Mouse (Mus musculus): ENCODE data around the gene Zfp941.

The Zfp941 gene

GRCm38 (mm10) chr7:140840750-140841735, 19.1 kb upstream of the Zfp941 start:
- DNase-seq (ENCODE audit: low read depth, low spot score), result no peak

- DNase-seq (ENCODE audit: low read depth, low spot score), result no peak
Observed at GRCm38 (mm10) chr7:140839556-140839955, 17.6 kb upstream of the Zfp941 start.

DNA sequence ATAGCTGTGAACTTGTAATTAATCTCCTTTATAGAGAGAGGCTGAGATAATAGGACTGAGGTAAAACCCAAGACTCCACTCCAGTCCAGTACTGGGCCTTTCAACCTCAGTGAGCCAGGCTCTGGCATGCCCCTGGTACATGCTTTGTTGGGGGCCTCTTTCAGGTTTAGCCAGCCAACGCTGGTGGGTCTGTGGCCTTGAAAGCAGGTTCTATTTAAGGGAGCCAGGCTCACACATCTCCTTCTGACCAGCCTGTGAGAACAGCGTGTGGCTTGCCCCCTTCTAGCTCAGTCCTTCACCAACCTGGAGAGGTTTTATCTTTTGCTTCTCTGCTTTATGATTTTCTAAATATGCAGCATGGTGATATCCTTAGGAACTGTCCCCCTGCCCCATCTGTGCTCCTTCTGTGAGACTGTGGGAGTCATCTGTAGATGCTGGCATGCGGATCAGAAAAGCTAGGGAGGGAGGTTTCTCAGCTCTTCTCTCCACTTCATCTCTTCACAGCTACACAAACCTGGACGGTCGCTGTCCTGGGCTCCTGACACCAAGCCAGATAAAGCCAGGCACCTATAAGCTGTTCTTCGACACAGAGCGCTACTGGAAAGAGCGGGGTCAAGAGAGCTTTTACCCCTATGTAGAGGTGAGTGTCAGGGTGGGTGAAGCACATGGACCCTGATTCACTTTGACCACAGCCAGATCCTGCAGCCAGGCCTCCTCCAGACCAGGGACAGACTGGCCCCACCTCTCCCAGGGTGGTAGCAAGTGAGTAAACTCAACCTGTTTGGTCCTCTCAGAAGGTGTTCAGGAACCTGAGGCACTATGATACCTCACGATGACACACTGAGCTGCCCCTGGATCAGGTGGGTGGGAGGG, 14.5 kb upstream of the Zfp941 start:
- no peak for DNase-seq (ENCODE audit: low read depth, low spot score)

GRCm38 (mm10) chr7:140835758-140836087, 13.7 kb upstream of the Zfp941 start:
- DNase-seq (ENCODE audit: low read depth, low spot score), result no peak

- DNase-seq (ENCODE audit: low read depth, low spot score), result no peak
Observed at GRCm38 (mm10) chr7:140834968-140835757, 13.2 kb upstream of the Zfp941 start, which contains the start of gene Urah. Gene Urah, plus strand, starts transcription at chr7:140835018.

GRCm38 (mm10) chr7:140833341-140833740, 11.4 kb upstream of the Zfp941 start:
- DNase-seq (ENCODE audit: low read depth, low spot score), result no peak

DNA sequence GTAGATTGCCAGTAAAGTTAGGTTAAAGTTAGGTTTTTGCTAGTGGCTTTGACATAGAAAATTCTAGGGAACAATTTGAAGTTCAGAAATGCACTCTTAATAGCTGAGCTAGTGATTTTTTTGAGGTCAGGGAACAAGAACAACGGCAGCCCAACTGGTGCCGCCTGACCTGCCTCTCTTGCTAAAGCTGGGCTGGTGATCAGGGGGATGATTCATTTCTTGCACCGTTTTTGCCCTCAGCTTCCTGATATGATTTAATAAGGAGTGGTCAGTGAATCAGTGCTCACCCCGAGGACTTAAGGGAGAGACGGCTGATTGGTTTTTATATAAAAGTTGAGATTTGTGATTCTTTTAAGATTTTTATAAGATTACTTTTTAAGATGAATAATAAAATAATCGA, 9.5 kb upstream of the Zfp941 start:
- DNase-seq (ENCODE audit: low read depth, low spot score), result no peak

GRCm38 (mm10) chr7:140828171-140828881, 6.3 kb upstream of the Zfp941 start:
- peak; percentile 28 for DNase-seq (ENCODE audit: low read depth, low spot score)

DNA sequence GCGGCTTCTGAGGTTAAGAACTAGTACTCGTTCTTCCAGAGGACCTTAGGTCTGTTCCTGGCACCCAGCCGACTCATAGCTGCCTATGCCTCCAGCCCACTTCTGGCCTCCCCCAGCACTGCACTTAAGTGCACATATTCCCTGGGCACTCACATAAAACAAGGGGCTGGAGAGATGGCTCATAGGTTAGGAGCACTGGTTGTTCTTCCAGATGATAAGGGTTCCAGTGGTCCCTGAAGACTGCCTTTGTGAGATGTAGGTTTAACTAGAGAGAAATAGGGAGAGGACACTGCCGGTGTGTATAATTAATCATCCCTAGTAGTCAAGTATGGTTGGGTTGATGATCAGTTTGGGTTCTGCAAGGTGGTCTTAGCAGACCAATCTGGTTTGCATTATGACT, 753 bp upstream of the Zfp941 start:
- no peak for DNase-seq (ENCODE audit: low read depth, low spot score)

- DNase-seq (ENCODE audit: low read depth, low spot score), result no peak
Observed at GRCm38 (mm10) chr7:140821305-140821652, 699 bp downstream of the Zfp941 start.

DNA sequence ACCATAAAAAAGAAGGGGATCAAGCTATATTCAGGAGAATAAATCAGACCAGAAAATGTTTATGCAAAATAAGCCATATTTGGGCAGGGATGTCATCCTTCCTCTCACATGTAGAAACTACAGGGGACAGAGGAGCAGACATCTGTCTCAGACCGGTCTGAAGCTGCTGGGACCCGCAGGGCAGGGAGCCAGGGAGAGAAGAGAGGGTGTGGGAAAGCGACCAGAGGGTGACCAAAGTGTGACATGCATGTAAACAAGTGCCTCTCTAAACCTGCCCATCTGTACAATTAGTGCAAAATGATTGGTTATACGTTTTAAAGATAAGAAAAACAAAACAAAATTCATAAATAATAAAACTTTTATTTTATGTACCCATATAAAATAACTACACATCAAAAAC, 1.8 kb downstream of the Zfp941 start:
- no peak for DNase-seq (ENCODE audit: low read depth, low spot score)

DNA sequence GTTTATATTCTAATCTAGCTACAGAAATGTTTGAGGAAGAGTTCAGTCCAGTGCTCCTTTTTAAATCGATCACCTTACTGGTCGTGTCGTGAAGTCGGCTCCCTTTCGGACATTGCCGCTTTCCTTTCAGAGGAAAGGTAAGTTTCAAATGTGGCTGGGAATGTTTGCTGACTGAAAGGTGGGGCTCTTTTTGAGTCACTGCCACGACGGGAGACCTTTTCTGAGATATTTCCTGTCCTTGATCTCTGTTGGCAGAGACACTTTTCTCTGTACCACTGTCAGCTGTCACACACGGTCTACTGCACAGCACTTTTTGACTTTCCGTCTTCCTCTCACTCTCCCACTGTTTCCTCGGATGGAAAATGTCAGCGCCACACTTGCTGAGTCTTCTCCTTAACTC, 9.1 kb downstream of the Zfp941 start:
- no peak for DNase-seq (ENCODE audit: low read depth, low spot score)

- DNase-seq (ENCODE audit: low read depth, low spot score), result no peak
Observed at GRCm38 (mm10) chr7:140811714-140812113, 10.3 kb downstream of the Zfp941 start.

DNA sequence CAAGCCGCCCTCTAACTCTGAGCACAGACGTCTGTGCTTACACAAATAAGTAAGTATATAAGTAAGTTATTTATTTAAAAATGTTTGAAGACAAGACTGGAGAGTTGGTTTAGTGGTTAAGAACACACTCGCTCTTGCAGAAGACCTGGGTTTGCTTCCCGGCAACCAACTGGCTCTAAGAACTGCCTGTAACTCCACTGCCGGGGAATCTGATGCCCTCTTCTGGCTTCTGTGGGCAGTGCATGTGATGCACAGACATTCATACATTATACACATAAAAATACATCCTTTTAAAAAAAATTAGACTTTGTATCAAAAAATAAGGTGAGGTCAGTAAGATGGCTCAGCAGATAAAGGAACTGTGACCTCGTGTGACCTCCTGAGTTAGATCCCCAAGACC, 11.5 kb downstream of the Zfp941 start:
- DNase-seq (ENCODE audit: low read depth, low spot score), result peak; percentile 12

DNA sequence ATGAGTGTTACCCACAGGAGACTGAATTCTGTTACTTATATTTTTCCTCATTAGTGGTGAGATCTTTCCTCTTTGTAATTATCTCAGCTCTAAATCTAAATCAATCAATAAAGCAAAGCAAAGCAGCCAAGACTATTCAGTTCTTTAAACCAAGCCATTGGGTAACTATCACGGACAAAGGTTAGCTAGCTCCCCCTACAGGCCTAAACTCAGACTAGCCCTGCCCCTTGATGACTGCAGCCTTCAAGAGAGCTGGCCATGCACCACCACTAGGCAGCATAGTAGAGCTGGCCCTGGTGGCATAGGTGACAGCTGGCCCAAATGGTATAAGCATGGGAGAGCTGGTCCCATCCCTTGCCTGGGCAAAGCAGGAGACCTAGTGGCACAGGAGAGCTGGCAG, 16.3 kb downstream of the Zfp941 start:
- peak; percentile 23 for DNase-seq (ENCODE audit: low read depth, low spot score)

DNA sequence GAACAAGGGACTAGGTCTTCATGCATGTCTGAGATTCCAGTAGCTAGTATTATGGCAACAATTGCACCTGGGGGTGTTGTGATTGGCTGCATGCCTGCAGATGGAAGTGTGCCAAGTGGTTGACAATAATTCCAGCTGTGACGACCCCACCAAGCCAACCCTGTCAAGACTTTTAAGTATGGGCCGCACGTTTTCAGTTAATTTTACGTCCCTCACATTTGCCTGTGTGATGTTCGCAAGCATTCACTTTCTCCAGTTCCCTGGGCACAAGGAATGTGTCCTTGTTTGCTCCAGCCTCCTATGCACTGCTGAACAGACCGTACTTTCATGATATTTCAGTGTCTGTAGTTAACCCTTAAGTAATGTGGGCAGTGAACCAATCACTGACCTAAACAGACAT, 19.3 kb downstream of the Zfp941 start:
- no peak for DNase-seq (ENCODE audit: low read depth, low spot score)

DNA sequence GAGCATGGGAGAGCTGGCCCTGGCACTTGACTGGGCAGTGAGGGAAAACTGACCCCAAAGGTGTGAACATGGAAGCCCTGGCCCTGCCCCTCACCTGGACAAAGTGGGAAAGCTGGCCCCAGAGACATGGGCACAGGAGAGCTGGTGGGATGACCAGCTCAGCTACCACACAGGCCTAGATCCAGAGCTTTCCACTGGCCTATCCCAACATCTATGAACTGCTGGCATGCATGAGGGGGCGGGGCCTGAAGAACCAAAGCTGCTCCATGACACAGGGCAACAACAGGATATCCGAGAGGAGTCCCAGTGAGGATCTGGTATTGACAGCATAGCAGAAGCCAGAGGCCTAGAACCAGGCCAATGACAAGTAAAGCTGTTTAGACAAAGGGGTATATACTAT, 23.8 kb downstream of the Zfp941 start:
- no peak for DNase-seq (ENCODE audit: low read depth, low spot score)

GRCm38 (mm10) chr7:140797619-140798018, 24.4 kb downstream of the Zfp941 start:
- DNase-seq (ENCODE audit: low read depth, low spot score), result no peak

DNA sequence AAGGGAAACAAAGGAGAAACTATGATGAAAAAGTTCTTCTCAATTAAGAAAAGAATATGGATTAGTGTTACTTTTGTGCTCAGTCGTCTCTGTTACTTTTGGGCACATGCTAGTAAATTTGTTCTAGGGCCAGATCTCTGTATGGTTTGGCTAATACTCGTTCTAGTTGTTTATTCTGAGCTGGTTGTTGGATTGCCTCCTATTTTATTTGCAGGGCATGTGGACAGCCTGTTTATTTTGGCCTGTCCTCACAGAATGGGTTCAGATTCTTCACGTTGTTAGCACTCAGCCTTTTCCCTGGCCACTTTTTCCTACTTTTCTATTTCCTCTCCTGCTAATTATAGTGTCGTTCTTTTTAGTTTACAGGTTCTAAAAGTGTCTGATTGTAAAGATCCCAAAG, 28.4 kb downstream of the Zfp941 start:
- DNase-seq (ENCODE audit: low read depth, low spot score), result no peak

DNA sequence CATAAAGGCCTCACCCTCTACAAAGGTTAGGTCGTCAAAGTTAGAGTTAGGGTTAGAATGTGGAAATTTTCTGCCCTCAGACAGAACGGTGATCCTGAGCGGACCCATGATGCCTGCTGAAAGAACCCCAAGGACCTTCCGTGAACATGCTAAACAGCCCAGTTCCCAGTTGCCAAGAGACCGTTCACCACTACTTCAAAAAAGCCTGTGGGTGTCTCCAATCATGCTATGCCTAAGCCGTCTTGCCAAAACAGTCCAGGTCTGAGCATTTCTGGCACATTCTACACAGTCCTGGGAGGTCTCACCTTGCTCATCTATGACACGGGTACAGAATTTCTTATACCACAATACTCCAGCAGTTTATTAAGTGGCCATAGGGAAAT, 33.9 kb downstream of the Zfp941 start:
- no peak for DNase-seq (ENCODE audit: low read depth, low spot score)

DNA sequence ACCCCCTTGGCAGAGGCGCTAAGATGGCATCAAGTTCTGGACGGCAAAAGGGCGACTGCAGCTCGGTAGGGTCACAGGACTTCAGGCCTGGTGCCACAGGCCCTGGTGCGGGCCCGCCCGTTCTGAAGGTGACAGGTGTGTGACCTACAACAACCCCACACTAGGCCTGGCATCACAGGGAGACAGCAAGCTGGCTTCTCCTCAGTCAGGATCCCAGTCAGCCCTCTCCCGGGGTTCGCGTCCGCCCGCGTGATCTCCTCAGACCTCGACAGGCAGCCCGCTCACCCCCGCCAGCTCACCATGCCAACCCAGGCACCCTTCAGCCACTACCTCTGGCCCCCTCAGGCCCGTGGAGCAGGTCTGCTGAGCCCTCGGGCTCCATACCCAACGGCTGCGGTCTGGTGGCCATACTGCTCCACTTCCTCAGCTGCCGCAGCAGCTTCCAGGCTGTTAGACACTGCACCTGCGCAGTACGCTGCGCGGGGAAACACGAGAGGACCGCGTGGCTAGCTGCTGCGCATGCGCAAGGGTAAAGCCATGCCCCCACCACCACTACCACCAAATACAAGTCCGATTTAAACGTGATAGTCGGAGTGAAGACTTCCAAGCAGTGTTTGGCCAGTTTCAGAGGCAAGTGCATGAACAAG, 34.4 kb downstream of the Zfp941 start, which contains the start of gene Syce1:
Gene Syce1, minus strand, starts transcription at position 447 of the 647 bp plus-strand sequence.
- no peak for DNase-seq (ENCODE audit: low read depth, low spot score)
